Mouse (Mus musculus) heart, adult 2 months (tissue): ENCODE data around the gene Gm10999.
"Not testable (repeated sequence)": the region's sequence is repeated elsewhere in the genome, so short reads cannot be mapped to it uniquely, and the experiment has no call there.

ENCODE experiments used
- CTCF ChIP-seq: fragments of 200-600 bp; IDR thresholded peaks from 2 replicates; pipeline ENCODE4 v1.8.1; 2022; ENCODE audit warnings: antibody characterized with exemption, mild to moderate bottlenecking, moderate library complexity
- POLR2A ChIP-seq: fragments of 200-500 bp; IDR thresholded peaks from 2 replicates; pipeline ENCODE4 v1.6.1; 2011; ENCODE audit warnings: mild to moderate bottlenecking, low read depth, low read length, control low read depth; ENCODE audit not compliant: insufficient read depth

DNA sequence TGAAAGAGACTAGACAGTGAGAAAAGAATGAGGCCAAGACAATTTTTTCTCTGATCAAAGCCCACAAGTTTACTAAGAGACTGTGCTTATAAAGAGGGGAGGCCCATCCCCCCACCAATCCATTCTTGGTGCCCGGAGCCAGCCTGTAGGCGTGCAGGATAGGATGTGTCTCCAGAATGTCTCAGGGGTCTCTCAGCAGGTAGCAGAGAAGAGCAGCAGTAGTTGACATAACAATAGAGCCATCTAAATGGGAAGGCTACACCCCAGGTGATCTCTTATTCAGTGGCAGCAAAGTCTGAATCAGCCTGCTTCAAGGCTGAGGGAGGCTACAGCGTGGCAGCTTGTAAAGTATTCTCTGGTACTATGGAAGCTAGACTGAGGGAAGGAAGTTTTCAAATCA is 15.7 kb downstream of the Gm10999 start:
- not testable (repeated sequence) for TF ChIP-seq POLR2A, CTCF
